Mouse (Mus musculus) gastrocnemius, adult 18-20 months (tissue): ENCODE results near the gene Cacna1e. TPM values are rescaled to one million over a fixed set of nuclear protein-coding genes. Genes with fewer than 3 reads are reported as not detected.

Experiments
- DNase-seq: peaks from one replicate; pipeline ENCODE4 v3.0.0; 2021; ENCODE audit warnings: low spot score
- total RNA-seq, 2 experiments: library from RNA; stranded (reverse); gene quantifications; 2 replicates each; pipeline ENCODE4 v1.2.3; 2021

The Cacna1e gene
- total RNA-seq, 2 experiments from 2014 or later, result 0.05 to 0.07 TPM

GRCm38 (mm10) chr1:154635766-154636165 lies 248.5 kb downstream of the Cacna1e start:
- DNase-seq, result no peak

- DNase-seq, result no peak
These were observed 251.4 kb downstream of the Cacna1e start for GRCm38 (mm10) chr1:154632886-154633285.

- no peak for DNase-seq
These were observed 261.3 kb downstream of the Cacna1e start for GRCm38 (mm10) chr1:154622666-154623653.

- no peak for DNase-seq
These were observed 266.4 kb downstream of the Cacna1e start for GRCm38 (mm10) chr1:154617743-154618455.

- no peak for DNase-seq
These were observed 268.5 kb downstream of the Cacna1e start for GRCm38 (mm10) chr1:154615759-154616158.

- DNase-seq, result no peak
These were observed 275.8 kb downstream of the Cacna1e start for GRCm38 (mm10) chr1:154608516-154608915.

GRCm38 (mm10) chr1:154607406-154607805 lies 276.9 kb downstream of the Cacna1e start:
- DNase-seq, result no peak

- no peak for DNase-seq
These were observed 278.7 kb downstream of the Cacna1e start for GRCm38 (mm10) chr1:154605601-154606000.

GRCm38 (mm10) chr1:154603781-154604180 lies 280.5 kb downstream of the Cacna1e start:
- no peak for DNase-seq

- DNase-seq, result no peak
These were observed 281.8 kb downstream of the Cacna1e start for GRCm38 (mm10) chr1:154602531-154602930.

- DNase-seq, result no peak
These were observed 301.8 kb downstream of the Cacna1e start for GRCm38 (mm10) chr1:154582516-154582915.

GRCm38 (mm10) chr1:154579929-154580328 lies 304.4 kb downstream of the Cacna1e start:
- no peak for DNase-seq

- no peak for DNase-seq
These were observed 305.6 kb downstream of the Cacna1e start for GRCm38 (mm10) chr1:154578748-154579147.

- no peak for DNase-seq
These were observed 307.9 kb downstream of the Cacna1e start for GRCm38 (mm10) chr1:154576418-154576817.

GRCm38 (mm10) chr1:154566026-154566425 lies 318.3 kb downstream of the Cacna1e start:
- DNase-seq, result no peak

GRCm38 (mm10) chr1:154555811-154556210 lies 328.5 kb downstream of the Cacna1e start:
- no peak for DNase-seq

- no peak for DNase-seq
These were observed 331.2 kb downstream of the Cacna1e start for GRCm38 (mm10) chr1:154553132-154553531.

- DNase-seq, result no peak
These were observed 346.9 kb downstream of the Cacna1e start for GRCm38 (mm10) chr1:154537445-154537844.

GRCm38 (mm10) chr1:154536763-154537162 lies 347.5 kb downstream of the Cacna1e start:
- no peak for DNase-seq

- DNase-seq, result no peak
These were observed 351.0 kb downstream of the Cacna1e start for GRCm38 (mm10) chr1:154532987-154533940.

- no peak for DNase-seq
These were observed 354.6 kb downstream of the Cacna1e start for GRCm38 (mm10) chr1:154529666-154530065.
